Comparison of ENCODE assay signal across 8 mouse cellular contexts in genomic region chr8:105613037-105613436, GRCm38 (mm10). TPM values are rescaled to one million over a fixed set of nuclear protein-coding genes. Genes with fewer than 3 reads are reported as not detected.
A peak's percentile ranks its signal among the peaks of the same experiment; 100 is the strongest.
DNase-seq lines count a peak whose midpoint lies in the region; ATAC-seq and TF ChIP-seq lines count a peak whose summit lies in the region.

No protein-coding gene starts in this region.

- no peaks in the 10 kb centered on the region for H3K9me3 ChIP-seq in forebrain, embryonic 14.5 days (replicated peaks; ENCODE audit: control insufficient read depth, low read length)
- no peaks in the 10 kb centered on the region for H3K9me3 ChIP-seq in limb, embryonic 14.5 days (ENCODE audit: control insufficient read depth, low read length)
- no peaks in the 10 kb centered on the region for H3K9me3 ChIP-seq in midbrain, embryonic 14.5 days (ENCODE audit: control insufficient read depth, low read length)

- no peak overlapping the region for H3K27ac ChIP-seq in forebrain, embryonic 14.5 days (ENCODE audit: low read depth, low read length)
- no peak overlapping the region for H3K27ac ChIP-seq in limb, embryonic 14.5 days (replicated peaks; ENCODE audit: low read depth, low read length)
- no peak overlapping the region for H3K27ac ChIP-seq in midbrain, embryonic 14.5 days (replicated peaks; ENCODE audit: low read depth, low read length)

- TF ChIP-seq POLR2A in limb, embryonic 14.5 days (IDR thresholded peaks at IDR 0.05; ENCODE audit: borderline replicate concordance, extremely low read depth, insufficient read depth, insufficient read length): no peak

- no peak overlapping the region for H3K9ac ChIP-seq in forebrain, embryonic 14.5 days (ENCODE audit: low read length)
- peak overlapping the region; percentile 29; the same call in 1 of the 2 replicates for H3K9ac ChIP-seq in limb, embryonic 14.5 days (ENCODE audit: low read depth, low read length, severe bottlenecking)
- H3K9ac ChIP-seq in midbrain, embryonic 14.5 days (replicated peaks; ENCODE audit: low read length): no peak overlapping the region

- 5% methylated on average over 20 of the region's 20 CpGs for WGBS in forebrain, embryonic 14.5 days
- WGBS in limb, embryonic 14.5 days: 3% methylated on average over 20 of the region's 20 CpGs
- WGBS in midbrain, embryonic 14.5 days: 4% methylated on average over 20 of the region's 20 CpGs

- peaks cover 8% of the 10 kb centered on the region; the same call in 1 of the 2 replicates for H3K4me1 ChIP-seq in forebrain, embryonic 14.5 days (ENCODE audit: control insufficient read depth, insufficient read depth, low read length)
- peaks cover 9% of the 10 kb centered on the region for H3K4me1 ChIP-seq in limb, embryonic 14.5 days (ENCODE audit: control insufficient read depth, insufficient read depth, low read length)
- peaks cover 8% of the 10 kb centered on the region for H3K4me1 ChIP-seq in midbrain, embryonic 14.5 days (ENCODE audit: control insufficient read depth, insufficient read depth, low read length)

- H3K4me3 ChIP-seq in forebrain, embryonic 14.5 days (ENCODE audit: low read depth, low read length): no peak overlapping the region
- H3K4me3 ChIP-seq in limb, embryonic 14.5 days (replicated peaks; ENCODE audit: low read length): peak overlapping the region; percentile 48
- H3K4me3 ChIP-seq in midbrain, embryonic 14.5 days (replicated peaks; ENCODE audit: low read depth, low read length): no peak overlapping the region

- peak overlapping the region; percentile 28 for H3K4me2 ChIP-seq in forebrain, embryonic 14.5 days (ENCODE audit: low read length)
- peak overlapping the region; percentile 95 for H3K4me2 ChIP-seq in limb, embryonic 14.5 days (replicated peaks; ENCODE audit: low read depth, low read length, severe bottlenecking)
- H3K4me2 ChIP-seq in midbrain, embryonic 14.5 days (ENCODE audit: low read length): peak overlapping the region; percentile 26; the same call in 1 of the 2 replicates

- H3K36me3 ChIP-seq in forebrain, embryonic 14.5 days (ENCODE audit: control insufficient read depth, insufficient read depth, low read length): peaks cover 33% of the 10 kb centered on the region
- peaks cover 36% of the 10 kb centered on the region for H3K36me3 ChIP-seq in limb, embryonic 14.5 days (ENCODE audit: control insufficient read depth, insufficient read depth, low read length)
- H3K36me3 ChIP-seq in midbrain, embryonic 14.5 days (ENCODE audit: control insufficient read depth, insufficient read depth, low read length): peaks cover 34% of the 10 kb centered on the region

- 0 out of 2 replicates have a peak, but pooled peaks cover 19% of the 10 kb centered on the region for H3K27me3 ChIP-seq in forebrain, embryonic 14.5 days (replicated peaks; ENCODE audit: control insufficient read depth, insufficient read depth, low read length)
- H3K27me3 ChIP-seq in limb, embryonic 14.5 days (ENCODE audit: control insufficient read depth, insufficient read depth, low read length): no peaks in the 10 kb centered on the region
- peaks cover 13% of the 10 kb centered on the region for H3K27me3 ChIP-seq in midbrain, embryonic 14.5 days (ENCODE audit: control insufficient read depth, insufficient read depth, low read length)

- DNase-seq in urinary bladder, adult 18-20 months (ENCODE audit: low spot score in 2 of 2): peak; percentile 31 to 42
- no peak for DNase-seq in urinary bladder, postnatal 10 days (ENCODE audit: low spot score)
- no peak for DNase-seq in forebrain, embryonic 14.5 days (ENCODE audit: low spot score)
- DNase-seq in heart, postnatal 4 days: peak; percentile 69
- no peak for DNase-seq in limb, embryonic 14.5 days (ENCODE audit: low spot score)
- peak; percentile 24 for DNase-seq in midbrain, embryonic 14.5 days
- no peak for DNase-seq in ovary, adult 18-20 months (ENCODE audit: low spot score)
- DNase-seq in layer of hippocampus, adult 8-10 months (ENCODE audit: low spot score in 2 of 2): no peak

- no peak for ATAC-seq in forebrain, embryonic 14.5 days
- ATAC-seq in limb, embryonic 14.5 days (ENCODE audit: low FRiP score, low read depth): no peak
- ATAC-seq in midbrain, embryonic 14.5 days (ENCODE audit: low FRiP score, low TSS enrichment): no peak

RNA-seq across cellular contexts. Expression of gene Ripor1, which starts 8.0 kb away (rescaled TPM):
- 14.9 and 21.7 TPM in 2 replicates for polyA plus RNA-seq in forebrain, embryonic 14.5 days (2014; fragmentation: Nextera tagmentation; extraction: Ambion mirVana)
- total RNA-seq in heart, postnatal 4 days (2021): 10 to 100 TPM; 51.1 to 51.5 TPM
- 25.0 and 34.3 TPM in 2 replicates for polyA plus RNA-seq in limb, embryonic 14.5 days (2012; rRNA removed)
- polyA plus RNA-seq in limb, embryonic 14.5 days (2014; fragmentation: Nextera tagmentation; extraction: Ambion mirVana): 18.7 and 22.1 TPM in 2 replicates
- polyA plus RNA-seq in midbrain, embryonic 14.5 days (2014; fragmentation: Nextera tagmentation; extraction: Ambion mirVana): 23.8 and 26.2 TPM in 2 replicates
- 10 to 100 TPM; 75.4 to 83.7 (median 81.8) TPM for total RNA-seq in layer of hippocampus, adult 8-10 months (2022)

RNA-seq across cellular contexts. Expression of gene Ctcf, which starts 23.3 kb away (rescaled TPM):
- polyA plus RNA-seq in forebrain, embryonic 14.5 days (2014; fragmentation: Nextera tagmentation; extraction: Ambion mirVana): 100 and 108 TPM in 2 replicates
- 10 to 100 TPM; 59.1 to 63.2 TPM for total RNA-seq in heart, postnatal 4 days (2021)
- polyA plus RNA-seq in limb, embryonic 14.5 days (2012; rRNA removed): 39.1 and 48.1 TPM in 2 replicates
- 97.8 and 107 TPM in 2 replicates for polyA plus RNA-seq in limb, embryonic 14.5 days (2014; fragmentation: Nextera tagmentation; extraction: Ambion mirVana)
- 75.7 and 96.9 TPM in 2 replicates for polyA plus RNA-seq in midbrain, embryonic 14.5 days (2014; fragmentation: Nextera tagmentation; extraction: Ambion mirVana)
- total RNA-seq in layer of hippocampus, adult 8-10 months (2022): 10 to 100 TPM; 67.5 to 77.9 (median 71.5) TPM

RNA-seq across cellular contexts. Expression of gene Agrp, which starts 24.2 kb away (rescaled TPM):
- polyA plus RNA-seq in forebrain, embryonic 14.5 days (2014; fragmentation: Nextera tagmentation; extraction: Ambion mirVana): 0.72 and 1.8 TPM in 2 replicates
- total RNA-seq in heart, postnatal 4 days (2021): not detected
- 1.0 and 1.7 TPM in 2 replicates for polyA plus RNA-seq in limb, embryonic 14.5 days (2012; rRNA removed)
- 2.5 and 2.6 TPM in 2 replicates for polyA plus RNA-seq in limb, embryonic 14.5 days (2014; fragmentation: Nextera tagmentation; extraction: Ambion mirVana)
- polyA plus RNA-seq in midbrain, embryonic 14.5 days (2014; fragmentation: Nextera tagmentation; extraction: Ambion mirVana): 0.82 and 1.1 TPM in 2 replicates
- under 1 TPM in 1 of 4 experiments, not detected in 3; 0.79 TPM for total RNA-seq in layer of hippocampus, adult 8-10 months (2022)

RNA-seq across cellular contexts. Expression of gene Atp6v0d1, which starts 47.2 kb away (rescaled TPM):
- polyA plus RNA-seq in forebrain, embryonic 14.5 days (2014; fragmentation: Nextera tagmentation; extraction: Ambion mirVana): 194 and 211 TPM in 2 replicates
- 10 to 100 TPM; 58.2 to 59.5 TPM for total RNA-seq in heart, postnatal 4 days (2021)
- polyA plus RNA-seq in limb, embryonic 14.5 days (2012; rRNA removed): 98.9 and 105 TPM in 2 replicates
- 91.2 and 93.2 TPM in 2 replicates for polyA plus RNA-seq in limb, embryonic 14.5 days (2014; fragmentation: Nextera tagmentation; extraction: Ambion mirVana)
- 227 and 250 TPM in 2 replicates for polyA plus RNA-seq in midbrain, embryonic 14.5 days (2014; fragmentation: Nextera tagmentation; extraction: Ambion mirVana)
- 100 to 1,000 TPM; 258 to 301 (median 285) TPM for total RNA-seq in layer of hippocampus, adult 8-10 months (2022)

Comparison
In these comparisons a context has a peak if more than half of its experiments do, and no peak if none do; other contexts are left out.
1. DNase-seq: peak in urinary bladder, adult 18-20 months (2 of 2), heart, postnatal 4 days (single experiment) and midbrain, embryonic 14.5 days (single experiment); none in urinary bladder, postnatal 10 days (single experiment), forebrain, embryonic 14.5 days (single experiment), limb, embryonic 14.5 days (single experiment), ovary, adult 18-20 months (single experiment) and layer of hippocampus, adult 8-10 months (0 of 2).
2. H3K4me2 ChIP-seq: peak in every context shown above with its lines; median percentile 95 in limb, embryonic 14.5 days; 28 in forebrain, embryonic 14.5 days; 26 in midbrain, embryonic 14.5 days.